Mouse (Mus musculus) neural tube, embryonic 15.5 days (tissue): ENCODE measurements around the gene Gm8362. TPM values are rescaled to one million over a fixed set of nuclear protein-coding genes. Genes with fewer than 3 reads are reported as not detected.
A peak's percentile ranks its signal among the peaks of the same experiment; 100 is the strongest.
"Not testable (repeated sequence)": the region's sequence is repeated elsewhere in the genome, so short reads cannot be mapped to it uniquely, and the experiment has no call there.

ENCODE experiments used
- ATAC-seq: fragments of 200-750 bp; cut with Nextera tagmentation; 2 replicates; pipeline ENCODE4 v1.8.0; 2017; ENCODE audit warnings: mild to moderate bottlenecking, moderate TSS enrichment, moderate library complexity; ENCODE audit not compliant: low FRiP score
- H3K27ac ChIP-seq: fragments of 300-500 bp; sonication (generic); replicated peaks from 2 replicates; pipeline ENCODE4 v1.5.1; 2015; ENCODE audit warnings: mild to moderate bottlenecking, inconsistent platforms
- H3K27me3 ChIP-seq: fragments of 300-500 bp; sonication (generic); replicated peaks from 2 replicates; pipeline ENCODE4 v1.6.1; 2015; ENCODE audit warnings: inconsistent platforms
- H3K36me3 ChIP-seq: fragments of 300-500 bp; sonication (generic); 2 replicates; pipeline ENCODE4 v1.6.1; 2015; ENCODE audit warnings: inconsistent platforms
- H3K4me1 ChIP-seq: fragments of 300-500 bp; sonication (generic); 2 replicates; pipeline ENCODE4 v1.6.1; 2015; ENCODE audit warnings: inconsistent platforms
- H3K4me2 ChIP-seq: fragments of 300-500 bp; sonication (generic); 2 replicates; pipeline ENCODE4 v1.6.1; 2015; ENCODE audit warnings: inconsistent platforms, mild to moderate bottlenecking, moderate library complexity
- H3K4me3 ChIP-seq: fragments of 300-500 bp; sonication (generic); replicated peaks from 2 replicates; pipeline ENCODE4 v1.5.1; 2015; ENCODE audit warnings: mild to moderate bottlenecking, inconsistent platforms
- H3K9ac ChIP-seq: fragments of 300-500 bp; sonication (generic); replicated peaks from 2 replicates; pipeline ENCODE4 v1.6.1; 2015; ENCODE audit warnings: mild to moderate bottlenecking, inconsistent platforms
- H3K9me3 ChIP-seq: fragments of 300-500 bp; sonication (generic); replicated peaks from 2 replicates; pipeline ENCODE4 v1.6.1; 2016; ENCODE audit warnings: inconsistent platforms
- WGBS: fragments of 180-500 bp; shearing (Covaris S2); methylation state at CpG from one replicate; pipeline ENCODE4 v1.1.7; 2015; ENCODE audit warnings: mixed read lengths; 5-methylcytosine and 5-hydroxymethylcytosine counted together
- polyA plus RNA-seq: library from polyadenylated mRNA; unstranded; fragments of >200 nt; fragmentation: Nextera tagmentation; extraction: Ambion mirVana; gene quantifications from 2 replicates; pipeline ENCODE4 v1.2.1, GENCODE M21; 2015

Gene Gm8362
- not detected in 2 replicates for polyA plus RNA-seq

DNA sequence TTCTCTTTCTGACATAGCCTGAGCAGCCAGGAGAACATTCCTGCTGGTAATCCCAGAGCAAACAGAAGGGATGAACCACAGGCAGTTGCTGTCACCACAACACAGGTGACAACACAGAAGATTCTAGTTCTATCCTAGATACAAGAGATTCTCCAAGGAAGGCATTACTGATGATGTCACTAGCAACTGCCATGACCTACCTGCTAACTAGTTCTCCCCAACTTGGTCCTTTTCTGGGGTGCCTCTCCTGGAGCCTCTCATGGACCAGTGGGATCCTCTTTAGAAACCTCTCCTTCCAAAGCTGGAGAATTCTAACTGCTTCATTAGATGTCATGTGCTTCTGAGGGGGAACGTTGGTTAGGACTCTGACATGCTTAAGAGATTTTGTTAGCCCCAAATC lies at the start of gene Gm8362:
Gene Gm8362 (minus strand): TSS at position 101 of the 400 bp plus-strand sequence.
- not testable (repeated sequence) for ATAC-seq, H3K4me3 ChIP-seq, H3K27me3 ChIP-seq, H3K27ac ChIP-seq, H3K4me2 ChIP-seq, H3K9me3 ChIP-seq, H3K36me3 ChIP-seq, H3K4me1 ChIP-seq, H3K9ac ChIP-seq
- 83% methylated on average over 1 of the region's 1 CpGs for WGBS

DNA sequence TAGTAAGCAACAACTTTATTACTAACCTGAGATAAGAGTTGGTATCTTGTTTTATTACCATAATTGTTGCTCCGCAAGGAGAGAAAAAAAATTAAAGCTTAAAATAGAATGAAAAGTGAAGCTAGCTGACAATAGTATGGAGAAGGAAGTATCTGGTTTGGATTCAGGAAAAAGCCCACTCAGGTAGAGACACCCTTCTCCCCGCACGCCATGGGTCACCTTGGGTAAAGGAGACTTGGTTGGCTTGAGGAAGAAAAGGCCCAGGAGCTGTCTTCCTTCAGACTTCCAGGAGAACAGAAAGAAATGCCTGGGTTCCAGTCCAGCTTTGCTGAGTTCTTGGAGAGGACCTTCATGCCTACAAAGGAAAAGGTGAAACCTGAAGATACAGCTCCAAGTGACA lies 49.1 kb upstream of the Gm8362 start:
- H3K9ac ChIP-seq, H3K27me3 ChIP-seq, H3K4me1 ChIP-seq, H3K4me2 ChIP-seq, H3K27ac ChIP-seq, H3K4me3 ChIP-seq, H3K9me3 ChIP-seq, H3K36me3 ChIP-seq, ATAC-seq: not testable (repeated sequence)
- 93% methylated on average over 3 of the region's 3 CpGs for WGBS

DNA sequence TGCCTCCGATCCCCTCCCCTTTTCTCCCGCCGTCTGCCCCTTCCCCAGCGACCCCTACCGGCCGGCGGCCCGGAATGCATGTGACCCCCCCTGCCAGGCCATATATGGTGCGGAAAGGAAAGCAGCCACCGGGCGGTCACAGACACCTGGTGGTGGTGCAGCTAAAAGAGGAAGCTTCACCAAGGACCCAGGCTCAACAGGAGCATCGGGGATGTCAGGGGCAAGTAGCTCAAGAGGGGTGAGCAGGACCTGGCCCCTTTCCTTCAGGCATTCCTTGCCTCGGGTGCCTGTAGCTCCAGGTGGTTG lies 17.0 kb downstream of the Gm8362 start:
- not testable (repeated sequence) for H3K9ac ChIP-seq, H3K4me1 ChIP-seq, H3K27ac ChIP-seq, H3K9me3 ChIP-seq, ATAC-seq, H3K27me3 ChIP-seq, H3K36me3 ChIP-seq
- WGBS = 0% methylated on average over 3 of the region's 13 CpGs
- H3K4me3 ChIP-seq = peak overlapping the region; percentile 46
- peak overlapping the region; percentile 54 for H3K4me2 ChIP-seq

DNA sequence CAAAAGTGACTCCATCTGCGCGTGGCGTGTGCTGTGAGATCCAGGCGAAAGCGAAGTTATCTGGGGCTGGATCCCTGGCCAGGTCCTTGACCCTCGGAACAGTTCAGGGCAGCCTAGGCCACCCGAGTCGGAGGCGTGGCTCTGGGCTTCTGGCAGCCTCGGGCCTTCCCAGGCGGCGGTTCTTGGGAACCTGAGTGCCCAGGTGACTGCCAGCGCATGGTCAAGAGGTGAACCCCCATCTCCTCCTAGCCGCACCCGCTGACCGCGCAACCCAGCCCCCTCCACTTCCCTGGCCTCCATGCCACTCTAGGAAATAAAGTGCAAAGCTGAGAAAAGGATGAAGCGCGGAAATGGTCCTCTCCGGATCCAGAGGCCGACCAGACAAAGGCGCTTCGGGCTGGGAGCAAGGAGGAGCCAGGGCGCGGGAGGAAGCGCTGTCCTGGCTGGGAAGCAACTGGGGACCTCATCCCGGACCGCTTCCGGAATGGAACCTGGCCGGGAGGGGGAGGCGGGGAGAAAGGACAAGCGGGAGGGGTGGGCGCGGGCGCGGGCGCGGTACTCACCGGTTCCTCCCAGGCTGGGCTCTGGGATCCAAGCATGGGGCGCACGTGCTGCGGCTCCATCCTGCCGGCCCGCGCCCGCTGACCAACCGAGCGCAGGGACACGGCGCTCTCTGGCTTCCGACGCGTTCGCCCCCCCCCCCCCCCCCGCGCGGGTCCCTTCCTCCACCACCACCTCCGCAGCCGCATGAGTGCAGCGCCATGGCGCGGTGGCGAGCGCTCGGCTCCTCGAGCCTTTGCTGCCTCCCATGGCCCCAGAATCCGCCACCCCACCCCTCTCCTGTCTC lies 17.6 kb downstream of the Gm8362 start:
- H3K27me3 ChIP-seq, ATAC-seq, H3K4me1 ChIP-seq, H3K9me3 ChIP-seq, H3K36me3 ChIP-seq: not testable (repeated sequence)
- Histone ChIP-seq H3K4me2 (peak overlapping the region; percentile 54), H3K4me3 (peak overlapping the region; percentile 46), H3K27ac (peak overlapping the region; percentile 28; the same call in 1 of the 2 replicates), H3K9ac (peak overlapping the region; percentile 36; the same call in 1 of the 2 replicates)
- WGBS = under 1% methylated on average over 37 of the region's 67 CpGs

DNA sequence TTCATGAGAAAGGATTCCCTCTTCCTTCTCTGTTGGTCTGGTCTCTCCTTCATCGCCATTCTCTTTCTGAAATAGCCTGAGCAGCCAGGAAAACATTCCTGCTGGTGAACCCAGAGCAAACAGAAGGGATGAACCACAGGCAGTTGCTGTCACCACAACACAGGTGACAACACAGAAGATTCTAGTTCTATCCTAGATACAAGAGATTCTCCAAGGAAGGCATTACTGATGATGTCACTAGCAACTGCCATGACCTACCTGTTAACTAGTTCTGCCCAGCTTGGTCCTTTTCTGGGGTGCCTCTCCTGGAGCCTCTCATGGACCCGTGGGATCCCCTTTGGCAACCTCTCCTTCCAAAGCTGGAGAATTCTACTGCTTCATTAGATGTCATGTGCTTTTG lies 32.0 kb downstream of the Gm8362 start, which contains the start of gene Gm3636:
Gene Gm3636 (minus strand): TSS at position 101 of the 400 bp plus-strand sequence.
- H3K27ac ChIP-seq, H3K4me1 ChIP-seq, H3K27me3 ChIP-seq, H3K9ac ChIP-seq, H3K4me3 ChIP-seq, H3K4me2 ChIP-seq, H3K9me3 ChIP-seq, ATAC-seq, H3K36me3 ChIP-seq: not testable (repeated sequence)
- WGBS = no CpG with 5 or more reads among the region's 2 CpGs

DNA sequence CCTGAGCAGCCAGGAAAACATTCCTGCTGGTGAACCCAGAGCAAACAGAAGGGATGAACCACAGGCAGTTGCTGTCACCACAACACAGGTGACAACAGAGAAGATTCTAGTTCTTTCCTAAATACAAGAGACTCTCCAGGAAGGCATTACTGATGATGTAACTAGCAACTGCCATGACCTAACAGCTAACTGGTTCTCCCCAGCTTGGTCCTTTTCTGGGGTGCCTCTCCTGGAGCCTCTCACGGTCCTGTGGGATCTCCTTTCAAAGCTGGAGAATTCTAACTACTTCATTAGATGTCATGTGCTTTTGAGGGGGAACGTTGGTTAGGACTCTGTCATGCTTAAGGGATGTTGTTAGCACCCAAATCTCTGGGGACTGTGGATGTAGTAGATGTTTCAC lies 54.1 kb downstream of the Gm8362 start, which contains the start of gene Gm8050:
Gene Gm8050 (minus strand): TSS at position 101 of the 400 bp plus-strand sequence.
- H3K9me3 ChIP-seq, H3K4me2 ChIP-seq, H3K4me3 ChIP-seq, H3K27ac ChIP-seq, H3K4me1 ChIP-seq, H3K27me3 ChIP-seq, ATAC-seq, H3K36me3 ChIP-seq, H3K9ac ChIP-seq: not testable (repeated sequence)
- WGBS = 86% methylated on average over 1 of the region's 2 CpGs

Other genes with a start within 250 kb of the Gm8362 start
- gene Gm8356, start 237.1 kb downstream of the Gm8362 start, polyA plus RNA-seq = not detected in 2 replicates
- gene Gm3629, start 183.8 kb downstream of the Gm8362 start, polyA plus RNA-seq = 0.56 and 1.1 TPM in 2 replicates
- 0.50 and 0.93 TPM in 2 replicates for gene Gm3460, start 152.0 kb downstream of the Gm8362 start, polyA plus RNA-seq
- 0.10 TPM in 1 of 2 replicates, not detected in the other for gene Gm10251, start 90.2 kb downstream of the Gm8362 start, polyA plus RNA-seq
- 0.28 TPM in 1 of 2 replicates, not detected in the other for gene Gm8050, start 54.2 kb downstream of the Gm8362 start, polyA plus RNA-seq
- 15.3 and 17.3 TPM in 2 replicates for gene Gm3636, start 32.1 kb downstream of the Gm8362 start, polyA plus RNA-seq
- gene Gm3642, start 65.9 kb upstream of the Gm8362 start, polyA plus RNA-seq = not detected in 2 replicates
- gene Gm3667, start 115.6 kb upstream of the Gm8362 start, polyA plus RNA-seq = 8.5 and 13.0 TPM in 2 replicates
- gene Gm6356, start 199.4 kb upstream of the Gm8362 start, polyA plus RNA-seq = not detected in 2 replicates